In the genomic region with DNA sequence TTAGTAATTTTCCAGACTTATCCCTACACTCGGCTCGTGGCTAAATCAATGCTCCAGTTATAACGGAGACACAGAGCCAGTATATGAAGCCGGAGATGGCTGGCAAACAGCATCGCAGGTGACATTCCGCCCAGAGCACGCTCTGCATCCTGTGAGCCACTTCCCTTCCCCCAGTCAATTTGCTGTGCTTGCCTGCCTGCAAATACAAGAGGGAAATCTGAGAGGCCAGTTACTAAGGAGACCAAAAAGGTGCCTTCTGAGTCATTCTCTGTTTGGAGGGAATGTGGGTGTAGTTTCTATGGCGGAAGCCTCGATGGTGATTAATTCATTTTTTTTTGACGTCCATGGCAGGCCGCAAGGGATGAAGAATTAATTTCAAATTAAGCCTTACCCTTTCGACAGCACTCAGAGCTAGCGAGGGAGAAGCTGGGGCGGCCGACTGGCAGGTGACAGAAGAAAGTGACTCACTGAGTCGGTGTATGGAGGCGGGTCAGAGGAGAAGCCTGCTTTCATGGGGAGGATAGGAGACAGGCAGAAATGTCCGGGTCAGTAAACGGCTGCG, we compare ENCODE assay signal across 8 mouse cellular contexts.
DNase-seq lines count a peak whose midpoint lies in the region; ATAC-seq and TF ChIP-seq lines count a peak whose summit lies in the region.

No protein-coding gene starts in this region.

- H3K27me3 ChIP-seq in thymus, adult 2 months (ENCODE audit: control insufficient read depth, insufficient read depth, low read length) = no peaks in the 10 kb centered on the region
- H3K27me3 ChIP-seq in forebrain, embryonic 14.5 days (replicated peaks; ENCODE audit: control insufficient read depth, insufficient read depth, low read length) = no peaks in the 10 kb centered on the region

- H3K4me2 ChIP-seq in forebrain, embryonic 14.5 days (ENCODE audit: low read length) = peak overlapping the region; percentile 21

- TF ChIP-seq CTCF in thymus, adult 2 months (IDR thresholded peaks at IDR 0.05; ENCODE audit: borderline replicate concordance, control insufficient read depth, extremely low read depth, insufficient read depth, low read length, poor library complexity) = no peak

- no peak overlapping the region for H3K9ac ChIP-seq in forebrain, embryonic 14.5 days (ENCODE audit: low read length)

- no peak for TF ChIP-seq POLR2A in thymus, adult 2 months (IDR thresholded peaks at IDR 0.05; ENCODE audit: control insufficient read depth, extremely low read depth, insufficient read depth, low read length, poor library complexity)

- WGBS in thymus, adult 2 months = 48% methylated on average over 20 of the region's 20 CpGs
- 43% methylated on average over 20 of the region's 20 CpGs for WGBS in forebrain, embryonic 14.5 days

- no peaks in the 10 kb centered on the region for H3K4me1 ChIP-seq in thymus, adult 2 months (replicated peaks; ENCODE audit: control insufficient read depth, insufficient read depth, low read length)
- H3K4me1 ChIP-seq in forebrain, embryonic 14.5 days (ENCODE audit: control insufficient read depth, insufficient read depth, low read length) = no peaks in the 10 kb centered on the region

- H3K4me3 ChIP-seq in thymus, adult 2 months (ENCODE audit: control insufficient read depth, insufficient read depth, low read length) = no peak overlapping the region
- no peak overlapping the region for H3K4me3 ChIP-seq in forebrain, embryonic 14.5 days (ENCODE audit: low read depth, low read length)

- no peaks in the 10 kb centered on the region for H3K36me3 ChIP-seq in thymus, adult 2 months (ENCODE audit: control insufficient read depth, insufficient read depth, low read length)
- H3K36me3 ChIP-seq in forebrain, embryonic 14.5 days (ENCODE audit: control insufficient read depth, insufficient read depth, low read length) = no peaks in the 10 kb centered on the region

- H3K27ac ChIP-seq in thymus, adult 2 months (ENCODE audit: control insufficient read depth, insufficient read depth, low read length) = no peak overlapping the region
- peak overlapping the region; percentile 40; the same call in 1 of the 2 replicates for H3K27ac ChIP-seq in forebrain, embryonic 14.5 days (ENCODE audit: low read depth, low read length)

- no peak for DNase-seq in cerebellum, adult 8-10 months
- DNase-seq in thymus, adult 2 months = peak; percentile 14
- no peak for DNase-seq in thymus, adult 18-20 months
- peak; percentile 33 for DNase-seq in forebrain, embryonic 14.5 days (ENCODE audit: low spot score)
- DNase-seq in left cerebral cortex, adult 11 months (ENCODE audit: low spot score) = peak; percentile 16
- DNase-seq in right cerebral cortex, adult 18-20 months = peak; percentile 71
- DNase-seq in gastrocnemius, postnatal 25 days = no peak

- H3K9me3 ChIP-seq in forebrain, embryonic 14.5 days (replicated peaks; ENCODE audit: control insufficient read depth, low read length) = no peaks in the 10 kb centered on the region

- peak; percentile 61 for ATAC-seq in cerebellum, adult (ENCODE audit: insufficient number of reproducible peaks, low FRiP score, low TSS enrichment)
- peak; percentile 55 for ATAC-seq in forebrain, embryonic 14.5 days

Comparison
In these comparisons a context has a peak if more than half of its experiments do, and no peak if none do; other contexts are left out.
1. DNase-seq: peak in thymus, adult 2 months (single experiment), forebrain, embryonic 14.5 days (single experiment), left cerebral cortex, adult 11 months (single experiment) and right cerebral cortex, adult 18-20 months (single experiment); none in cerebellum, adult 8-10 months (single experiment), thymus, adult 18-20 months (0 of 2) and gastrocnemius, postnatal 25 days (single experiment).